Mouse (Mus musculus): ENCODE data around the gene Cops8.

DNA sequence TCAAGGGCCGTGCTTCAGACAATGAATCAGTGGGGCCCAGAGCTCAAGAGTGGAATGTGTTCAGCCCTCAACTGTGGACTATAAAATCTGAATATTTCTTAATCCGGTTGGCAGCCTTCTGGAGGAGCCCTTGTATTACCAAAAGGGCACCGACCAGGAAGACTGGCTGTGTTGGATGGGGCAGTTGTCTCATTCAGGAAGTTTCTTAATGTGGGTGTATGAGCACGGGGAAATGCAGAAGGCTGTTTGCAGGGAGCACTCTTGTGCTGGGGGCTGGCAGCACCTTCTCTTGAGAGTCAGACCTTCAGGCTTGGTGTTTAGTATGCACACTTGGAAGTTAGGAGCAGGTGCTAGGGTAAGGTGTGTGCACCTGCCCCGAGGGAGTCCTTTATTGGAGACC lies 6.6 kb downstream of the Cops8 start:
- TF ChIP-seq POLR2A (IDR thresholded peaks at IDR 0.05; ENCODE audit: control insufficient read depth, low read depth, low read length) (no peak), CTCF (IDR thresholded peaks at IDR 0.05; ENCODE audit: control insufficient read depth, insufficient read depth, insufficient replicate concordance, low read depth, low read length) (no peak)
